Mouse (Mus musculus) ovary, postnatal 36 days (tissue): ENCODE measurements around the gene Esp31.

Experiments
- DNase-seq: peaks from one replicate; pipeline ENCODE4 v3.0.0; 2022; ENCODE audit warnings: low spot score, mixed read lengths

Esp31 gene

GRCm38 (mm10) chr17:38639147-38639546 lies at the start of gene Esp31:
TSS of gene Esp31 (plus strand) at chr17:38639447.
- no peak for DNase-seq
